Mouse (Mus musculus) limb, embryonic 13.5 days (tissue): ENCODE results near the gene Tiam1. TPM values are rescaled to one million over a fixed set of nuclear protein-coding genes. Genes with fewer than 3 reads are reported as not detected.

Experiments
- ATAC-seq: fragments of 200-750 bp; cut with Nextera tagmentation; 2 replicates; pipeline ENCODE4 v1.8.0; 2017; ENCODE audit warnings: low read depth, moderate number of reproducible peaks, moderate TSS enrichment; ENCODE audit not compliant: low FRiP score
- H3K27ac ChIP-seq: fragments of 300-500 bp; sonication (generic); 2 replicates; pipeline ENCODE4 v1.5.1; 2015; ENCODE audit warnings: inconsistent platforms, mild to moderate bottlenecking, moderate library complexity
- H3K27me3 ChIP-seq: fragments of 300-500 bp; sonication (generic); 2 replicates; pipeline ENCODE4 v1.6.1; 2015; ENCODE audit warnings: mild to moderate bottlenecking, inconsistent platforms
- H3K36me3 ChIP-seq: fragments of 300-500 bp; sonication (generic); 2 replicates; pipeline ENCODE4 v1.6.1; 2015; ENCODE audit warnings: inconsistent platforms, mild to moderate bottlenecking, moderate library complexity
- H3K4me1 ChIP-seq: fragments of 300-500 bp; sonication (generic); 2 replicates; pipeline ENCODE4 v1.6.1; 2015; ENCODE audit warnings: inconsistent platforms
- H3K4me2 ChIP-seq: fragments of 300-500 bp; sonication (generic); replicated peaks from 2 replicates; pipeline ENCODE4 v1.6.1; 2015; ENCODE audit warnings: inconsistent platforms, mild to moderate bottlenecking, moderate library complexity
- H3K4me3 ChIP-seq: fragments of 300-500 bp; sonication (generic); 2 replicates; pipeline ENCODE4 v1.5.1; 2015; ENCODE audit warnings: moderate library complexity, mild to moderate bottlenecking, inconsistent platforms
- H3K9ac ChIP-seq: fragments of 300-500 bp; sonication (generic); 2 replicates; pipeline ENCODE4 v1.6.1; 2015; ENCODE audit warnings: mild to moderate bottlenecking, inconsistent platforms
- H3K9me3 ChIP-seq: fragments of 300-500 bp; sonication (generic); 2 replicates; pipeline ENCODE4 v1.6.1; 2016; ENCODE audit warnings: inconsistent platforms
- WGBS: fragments of 180-500 bp; shearing (Covaris S2); methylation state at CpG from one replicate; pipeline ENCODE4 v1.1.7; 2015; 5-methylcytosine and 5-hydroxymethylcytosine counted together
- polyA plus RNA-seq: library from polyadenylated mRNA; unstranded; fragments of >200 nt; fragmentation: Nextera tagmentation; extraction: Ambion mirVana; gene quantifications from 2 replicates; pipeline ENCODE4 v1.2.1, GENCODE M21; 2015

The Tiam1 gene
- polyA plus RNA-seq, 1 experiment from 2014 or later: 55.0 TPM

DNA sequence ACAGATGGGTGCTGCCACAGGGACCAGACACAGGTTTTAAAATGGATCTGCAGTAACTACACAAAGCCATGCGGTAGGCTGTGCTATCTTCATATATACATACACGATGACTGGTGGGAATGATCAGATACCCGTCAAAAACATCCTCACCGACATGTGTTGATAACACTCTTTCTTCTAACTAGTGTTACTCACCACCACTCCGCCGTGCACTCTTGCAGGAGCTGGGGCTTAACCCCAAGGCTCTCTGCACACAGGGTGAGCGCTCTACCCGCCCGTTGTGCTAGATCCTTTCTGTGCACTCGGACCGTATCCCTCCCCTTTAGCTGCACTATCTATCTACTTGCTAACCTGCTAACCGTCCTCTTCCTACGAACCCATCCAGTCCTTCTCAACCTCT lies 335.4 kb downstream of the Tiam1 start:
- Histone ChIP-seq H3K4me2 (no peak overlapping the region), H3K4me3 (no peak overlapping the region)
- ATAC-seq: no peak

DNA sequence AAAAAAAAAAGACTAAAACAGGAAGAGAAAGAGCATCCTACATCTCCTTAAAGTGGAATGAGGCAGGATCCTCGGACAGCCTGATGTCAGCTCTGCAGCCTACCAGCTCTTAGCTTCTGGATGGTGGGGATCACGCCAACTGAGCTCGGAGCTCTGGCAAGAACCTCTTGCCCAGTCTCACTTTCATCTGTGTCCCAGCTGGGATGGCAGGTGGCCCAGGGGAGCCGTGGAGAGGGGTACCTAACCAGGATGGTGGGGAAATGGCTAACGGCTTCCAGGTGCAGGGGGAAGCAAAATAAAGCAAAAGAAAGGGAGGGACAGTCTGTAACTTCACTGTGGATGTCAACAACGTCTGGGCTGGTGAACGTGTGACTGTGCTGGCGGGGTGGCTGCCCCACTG lies 337.6 kb downstream of the Tiam1 start:
- WGBS: 33% methylated on average over 8 of the region's 8 CpGs
- no peaks in the 10 kb centered on the region for H3K27me3 ChIP-seq
- no peak for ATAC-seq
- H3K27ac ChIP-seq: no peak overlapping the region
- no peak overlapping the region for H3K4me3 ChIP-seq
- H3K9me3 ChIP-seq: no peaks in the 10 kb centered on the region
- no peak overlapping the region for H3K4me2 ChIP-seq
- H3K9ac ChIP-seq: no peak overlapping the region
- H3K4me1 ChIP-seq: peaks cover 10% of the 10 kb centered on the region; the same call in 1 of the 2 replicates
- peaks cover 75% of the 10 kb centered on the region for H3K36me3 ChIP-seq

More for the DNA sequence above, 335.4 kb downstream of the Tiam1 start:
- WGBS: 87% methylated on average over 13 of the region's 13 CpGs
- H3K27ac ChIP-seq: no peak overlapping the region
- peaks cover 10% of the 10 kb centered on the region; the same call in 1 of the 2 replicates for H3K4me1 ChIP-seq
- no peaks in the 10 kb centered on the region for H3K9me3 ChIP-seq
- no peaks in the 10 kb centered on the region for H3K27me3 ChIP-seq
- H3K9ac ChIP-seq: no peak overlapping the region
- peaks cover 81% of the 10 kb centered on the region for H3K36me3 ChIP-seq

DNA sequence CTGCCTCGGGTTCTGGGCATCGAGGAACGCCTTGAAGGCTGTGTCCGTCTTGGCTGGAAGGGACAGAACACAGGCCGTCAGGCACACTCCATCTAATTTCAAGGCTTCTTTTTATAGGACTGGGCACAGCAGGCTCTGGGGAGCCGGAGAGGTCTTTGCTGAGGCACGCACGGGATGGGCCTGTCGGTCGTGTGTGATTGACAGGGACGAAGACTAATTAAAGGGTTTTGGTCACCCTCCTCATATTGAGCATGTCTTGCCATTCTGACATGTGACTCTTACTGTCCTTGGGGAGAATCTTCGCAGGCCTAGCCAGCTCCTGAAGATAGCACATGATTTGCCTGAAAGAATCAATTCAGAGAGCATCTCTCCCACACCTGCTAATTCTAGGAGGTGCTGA lies 338.4 kb downstream of the Tiam1 start:
- Histone ChIP-seq H3K9me3 (no peaks in the 10 kb centered on the region), H3K4me2 (no peak overlapping the region), H3K4me3 (no peak overlapping the region), H3K27me3 (no peaks in the 10 kb centered on the region), H3K36me3 (peaks cover 72% of the 10 kb centered on the region), H3K4me1 (peaks cover 10% of the 10 kb centered on the region; the same call in 1 of the 2 replicates), H3K9ac (no peak overlapping the region), H3K27ac (no peak overlapping the region)
- no peak for ATAC-seq
- 79% methylated on average over 12 of the region's 12 CpGs for WGBS

DNA sequence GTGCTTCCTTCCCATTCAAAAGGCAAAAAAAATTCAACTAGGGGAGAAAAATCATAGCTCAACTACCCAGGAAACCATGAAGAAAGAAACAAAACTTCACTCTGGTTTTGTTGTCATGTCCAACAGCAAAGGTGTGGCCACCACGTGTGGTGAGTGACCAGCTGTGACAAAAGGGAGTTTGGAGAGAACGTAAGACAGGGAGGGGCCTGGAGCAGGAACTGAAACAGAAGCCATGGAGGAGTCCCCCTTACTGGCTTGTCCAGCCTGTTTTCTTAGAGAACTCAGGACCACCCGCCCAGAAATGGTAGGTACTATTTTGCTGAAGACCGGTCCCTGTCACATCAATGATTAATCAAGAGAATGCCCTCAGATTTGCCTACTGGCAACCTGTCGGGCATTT lies 342.1 kb downstream of the Tiam1 start:
- Histone ChIP-seq H3K4me3 (no peak overlapping the region), H3K9ac (no peak overlapping the region), H3K27me3 (no peaks in the 10 kb centered on the region), H3K27ac (no peak overlapping the region), H3K4me1 (peaks cover 7% of the 10 kb centered on the region; the same call in 1 of the 2 replicates), H3K4me2 (no peak overlapping the region), H3K9me3 (no peaks in the 10 kb centered on the region), H3K36me3 (peaks cover 76% of the 10 kb centered on the region)
- 85% methylated on average over 5 of the region's 5 CpGs for WGBS
- ATAC-seq: no peak

DNA sequence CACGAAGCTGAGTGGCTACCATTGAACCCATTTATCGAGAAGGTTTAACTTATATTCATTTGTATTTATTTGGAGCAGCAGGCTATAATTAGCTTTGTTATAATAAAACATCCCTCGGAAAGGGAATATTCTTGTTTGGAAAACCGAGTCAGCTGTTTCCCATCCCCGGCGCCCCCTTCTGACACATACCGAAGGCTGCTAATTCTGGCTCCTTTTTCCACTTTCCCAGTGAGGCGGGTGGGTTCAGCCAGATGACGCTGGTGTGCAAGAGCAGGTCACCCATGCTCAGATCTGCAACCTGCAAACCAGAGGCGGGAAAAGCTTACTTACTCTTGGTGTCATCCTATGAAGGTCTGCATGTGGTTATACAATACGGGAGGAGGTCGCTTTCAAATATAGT lies 343.8 kb downstream of the Tiam1 start:
- no peaks in the 10 kb centered on the region for H3K9me3 ChIP-seq
- ATAC-seq: no peak
- H3K9ac ChIP-seq: no peak overlapping the region
- peaks cover 79% of the 10 kb centered on the region for H3K36me3 ChIP-seq
- H3K27me3 ChIP-seq: no peaks in the 10 kb centered on the region
- H3K4me3 ChIP-seq: no peak overlapping the region
- no peak overlapping the region for H3K4me2 ChIP-seq
- 80% methylated on average over 12 of the region's 12 CpGs for WGBS
- no peaks in the 10 kb centered on the region for H3K4me1 ChIP-seq
- H3K27ac ChIP-seq: no peak overlapping the region

DNA sequence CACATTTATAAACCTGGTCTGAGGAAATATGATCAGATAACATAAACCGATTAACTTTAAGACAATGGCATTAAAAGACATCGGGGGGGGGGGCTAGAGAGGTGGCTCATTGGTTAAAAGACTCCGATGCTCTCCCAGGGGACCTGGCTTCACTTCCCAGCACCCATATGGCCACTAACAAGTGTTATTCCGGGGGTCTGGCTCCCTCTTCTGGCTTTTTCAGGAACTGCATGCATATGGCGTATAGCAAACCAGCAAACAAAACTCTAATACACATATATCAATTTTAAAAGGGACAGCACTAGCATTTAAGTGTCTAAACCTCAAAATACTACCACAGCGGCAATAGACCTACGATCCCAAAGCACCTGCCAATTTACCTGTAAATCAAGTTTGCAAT lies 347.0 kb downstream of the Tiam1 start:
- Histone ChIP-seq H3K9me3 (no peaks in the 10 kb centered on the region), H3K36me3 (peaks cover 81% of the 10 kb centered on the region), H3K9ac (no peak overlapping the region), H3K4me1 (no peaks in the 10 kb centered on the region), H3K27me3 (no peaks in the 10 kb centered on the region), H3K4me2 (no peak overlapping the region), H3K4me3 (no peak overlapping the region), H3K27ac (no peak overlapping the region)
- WGBS: 90% methylated on average over 7 of the region's 7 CpGs
- no peak for ATAC-seq

DNA sequence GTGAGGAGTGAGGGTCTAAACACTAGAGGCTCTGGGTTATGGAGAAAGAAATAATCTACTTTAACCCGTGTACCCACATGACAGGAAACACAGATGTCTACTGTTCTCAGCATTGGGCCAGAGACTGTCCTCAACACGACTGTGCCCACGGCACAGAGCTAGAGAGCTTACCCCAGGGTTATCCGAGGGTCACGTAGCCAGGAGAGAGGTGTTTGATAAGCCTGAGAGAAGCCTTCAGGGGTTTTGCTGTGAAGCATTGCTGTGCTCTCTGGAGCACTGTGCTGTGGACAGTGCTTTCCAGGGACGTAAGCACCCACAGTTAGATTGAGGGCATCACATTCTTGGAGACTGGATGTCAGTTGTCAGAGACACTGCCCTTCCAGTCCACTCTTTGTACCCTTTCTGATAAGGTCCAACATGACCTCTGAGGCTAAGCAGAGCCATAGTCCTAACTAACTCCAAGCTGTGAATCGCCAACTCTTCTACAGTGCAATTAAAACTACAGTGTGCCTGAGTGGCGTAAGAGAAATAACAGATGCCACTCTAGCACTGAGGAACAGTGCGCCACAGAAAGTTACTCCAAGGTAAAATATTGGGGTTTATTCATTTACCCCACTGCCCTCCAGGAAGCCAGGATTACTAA lies 353.7 kb downstream of the Tiam1 start:
- WGBS: 90% methylated on average over 9 of the region's 9 CpGs
- no peaks in the 10 kb centered on the region for H3K4me1 ChIP-seq
- peaks cover 82% of the 10 kb centered on the region for H3K36me3 ChIP-seq

DNA sequence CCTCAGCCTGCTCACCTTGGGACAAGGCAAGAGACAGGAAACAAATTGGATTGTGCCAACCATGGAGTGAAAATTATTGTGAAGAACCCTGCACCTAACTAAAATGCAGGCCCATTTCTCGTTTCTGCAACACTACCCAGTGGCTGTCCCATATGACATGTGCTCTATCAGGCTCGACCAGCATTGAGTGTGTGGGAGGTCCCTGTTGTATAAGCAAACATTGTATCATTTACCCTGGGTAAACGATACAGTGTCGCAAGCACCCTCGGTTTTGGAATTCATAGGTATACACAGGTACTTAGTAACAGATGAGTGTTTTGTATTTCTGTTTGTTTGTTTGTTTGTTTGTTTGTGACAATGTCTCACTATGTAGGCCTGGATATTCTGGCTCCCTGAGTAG lies 357.8 kb downstream of the Tiam1 start:
- 88% methylated on average over 5 of the region's 5 CpGs for WGBS

More for the DNA sequence above, 353.7 kb downstream of the Tiam1 start:
- H3K27me3 ChIP-seq: no peaks in the 10 kb centered on the region
- no peak overlapping the region for H3K4me2 ChIP-seq
- no peak overlapping the region for H3K4me3 ChIP-seq
- H3K9me3 ChIP-seq: no peaks in the 10 kb centered on the region
- ATAC-seq: no peak
- H3K9ac ChIP-seq: no peak overlapping the region
- H3K27ac ChIP-seq: no peak overlapping the region

DNA sequence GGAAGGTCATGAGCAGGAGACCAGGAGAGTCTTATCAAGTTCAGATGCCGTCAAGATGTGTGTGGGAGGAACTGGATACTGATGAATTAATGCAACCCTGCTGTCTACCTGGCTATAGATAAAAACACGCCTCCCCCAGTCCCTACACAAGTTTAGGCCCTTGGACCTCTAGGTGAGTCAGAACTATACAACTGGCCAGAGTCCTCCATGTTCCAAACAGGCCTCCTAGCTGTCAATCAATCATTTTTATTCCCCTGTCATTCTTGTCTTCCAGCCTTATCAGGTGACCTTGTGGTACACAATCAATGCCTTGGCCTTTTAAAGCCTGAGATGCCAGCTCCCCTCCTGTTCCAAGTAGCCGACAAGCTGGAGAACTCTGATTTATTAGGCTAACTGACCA lies 363.9 kb downstream of the Tiam1 start:
- Histone ChIP-seq H3K4me3 (no peak overlapping the region), H3K4me1 (no peaks in the 10 kb centered on the region; the same call in 1 of the 2 replicates), H3K9me3 (peaks cover 9% of the 10 kb centered on the region; the same call in 1 of the 2 replicates), H3K27me3 (no peaks in the 10 kb centered on the region), H3K9ac (no peak overlapping the region), H3K36me3 (peaks cover 4% of the 10 kb centered on the region; the same call in 1 of the 2 replicates), H3K4me2 (no peak overlapping the region), H3K27ac (no peak overlapping the region)
- WGBS: 84% methylated on average over 3 of the region's 3 CpGs
- ATAC-seq: no peak

More for the DNA sequence above, 357.8 kb downstream of the Tiam1 start:
- Histone ChIP-seq H3K27me3 (no peaks in the 10 kb centered on the region), H3K4me2 (no peak overlapping the region), H3K4me3 (no peak overlapping the region), H3K4me1 (no peaks in the 10 kb centered on the region), H3K9me3 (peaks cover 9% of the 10 kb centered on the region; the same call in 1 of the 2 replicates), H3K9ac (no peak overlapping the region), H3K27ac (no peak overlapping the region), H3K36me3 (peaks cover 47% of the 10 kb centered on the region)
- no peak for ATAC-seq

DNA sequence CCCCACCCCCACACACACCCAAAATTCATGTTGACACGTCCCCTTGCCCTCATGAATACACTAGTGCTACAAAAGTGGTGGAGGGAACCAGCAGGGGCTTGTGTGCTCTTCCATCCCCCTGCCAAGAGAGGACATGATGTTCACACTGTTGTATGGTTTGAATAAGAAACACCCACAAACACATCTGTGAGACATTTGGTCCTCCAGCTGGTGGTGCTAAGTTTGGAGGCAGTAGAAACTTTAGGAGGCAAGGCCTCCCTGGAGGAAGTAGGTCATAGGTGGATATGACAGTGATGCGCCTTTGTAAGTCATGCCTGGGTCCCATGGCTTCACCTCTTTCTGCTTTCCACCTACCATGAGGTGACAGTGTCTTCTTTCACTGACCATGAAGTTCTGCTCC lies 366.1 kb downstream of the Tiam1 start:
- Histone ChIP-seq H3K9ac (no peak overlapping the region), H3K36me3 (peaks cover under 1% of the 10 kb centered on the region; the same call in 1 of the 2 replicates), H3K4me1 (no peaks in the 10 kb centered on the region; the same call in 1 of the 2 replicates), H3K27ac (no peak overlapping the region), H3K9me3 (peaks cover 9% of the 10 kb centered on the region; the same call in 1 of the 2 replicates), H3K4me3 (no peak overlapping the region), H3K4me2 (no peak overlapping the region), H3K27me3 (no peaks in the 10 kb centered on the region; the same call in 1 of the 2 replicates)
- ATAC-seq: no peak
- WGBS: 72% methylated on average over 2 of the region's 2 CpGs

DNA sequence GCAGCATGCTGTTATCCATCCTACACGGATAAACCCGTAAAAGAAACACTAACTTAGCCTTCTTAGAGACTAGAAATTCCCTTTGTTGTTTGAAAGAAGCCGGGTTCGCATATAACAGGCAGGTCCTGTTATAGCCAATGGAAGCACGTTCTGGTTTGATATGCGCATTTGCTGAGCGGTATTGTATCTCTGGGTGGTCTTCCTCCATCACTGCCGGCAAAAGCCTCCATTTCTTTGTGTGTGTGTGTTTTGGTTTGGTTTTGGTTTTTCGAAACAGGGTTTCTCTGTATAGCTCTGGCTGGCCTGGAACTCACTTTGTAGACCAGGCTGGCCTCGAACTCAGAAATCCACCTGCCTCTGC lies 369.0 kb downstream of the Tiam1 start:
- peak overlapping the region; percentile 47 for H3K4me3 ChIP-seq
- no peak overlapping the region for H3K27ac ChIP-seq
- H3K9ac ChIP-seq: no peak overlapping the region
- 36% methylated on average over 10 of the region's 10 CpGs for WGBS
- H3K36me3 ChIP-seq: no peaks in the 10 kb centered on the region
- H3K4me1 ChIP-seq: no peaks in the 10 kb centered on the region; the same call in 1 of the 2 replicates
- H3K4me2 ChIP-seq: peak overlapping the region; percentile 86
- peaks cover 13% of the 10 kb centered on the region for H3K9me3 ChIP-seq
- no peaks in the 10 kb centered on the region; the same call in 1 of the 2 replicates for H3K27me3 ChIP-seq
- ATAC-seq: no peak

DNA sequence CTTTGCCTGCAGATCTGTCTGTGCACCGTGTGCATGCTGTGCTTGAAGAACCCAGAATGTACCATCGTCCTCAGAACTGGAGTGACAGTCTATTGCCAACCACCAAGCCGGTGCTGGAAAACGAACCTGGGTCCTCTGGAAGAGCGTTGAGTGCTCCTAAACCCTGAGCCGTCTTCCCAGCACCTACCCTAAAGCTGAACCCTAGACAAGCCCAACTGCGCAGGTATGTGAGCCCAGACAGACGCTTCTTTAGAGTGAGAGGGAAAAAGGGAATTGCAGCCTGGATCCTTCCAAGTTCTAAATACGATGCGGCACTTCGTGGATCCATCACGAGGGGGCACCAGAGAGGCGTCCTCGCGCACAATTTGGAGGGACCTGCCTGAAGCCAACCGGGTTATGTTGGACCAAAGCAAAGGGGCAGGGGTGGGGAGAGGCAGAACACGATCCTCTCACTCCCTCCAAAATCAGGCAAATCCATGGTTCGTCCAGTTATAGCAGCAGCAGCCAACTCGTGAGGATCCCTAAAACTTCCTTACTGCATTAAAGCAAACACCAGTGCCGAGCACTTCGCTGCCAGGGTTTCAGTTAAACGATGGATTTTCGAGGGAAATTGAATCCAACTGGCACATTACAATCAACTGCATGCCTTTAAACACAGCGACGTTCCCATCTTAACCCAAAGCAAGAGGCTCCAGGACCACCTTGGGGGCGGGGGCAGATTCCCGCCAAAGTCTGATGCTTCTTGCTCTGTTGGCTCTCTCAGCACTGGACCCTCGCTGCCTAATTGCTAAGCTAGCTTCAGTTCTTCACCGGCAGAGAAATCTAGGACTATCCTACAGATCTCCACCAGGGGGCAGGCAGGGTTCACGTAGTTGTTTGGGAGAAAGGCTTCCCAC lies 369.7 kb downstream of the Tiam1 start:
- peak; percentile 83 for ATAC-seq
- Histone ChIP-seq H3K27me3 (no peaks in the 10 kb centered on the region; the same call in 1 of the 2 replicates), H3K4me2 (peak overlapping the region; percentile 86), H3K9ac (peak overlapping the region; percentile 63; the same call in 1 of the 2 replicates), H3K4me3 (peak overlapping the region; percentile 47), H3K27ac (no peak overlapping the region), H3K9me3 (peaks cover 18% of the 10 kb centered on the region), H3K4me1 (no peaks in the 10 kb centered on the region; the same call in 1 of the 2 replicates), H3K36me3 (no peaks in the 10 kb centered on the region)
- 9% methylated on average over 30 of the region's 30 CpGs for WGBS
